Mouse (Mus musculus) thymus, adult 2 months (tissue): ENCODE measurements around the gene Igfbp6. TPM values are rescaled to one million over a fixed set of nuclear protein-coding genes. Genes with fewer than 3 reads are reported as not detected.

Experiments
- DNase-seq: peaks from one replicate; pipeline ENCODE4 v3.0.0; 2021
- H3K27ac ChIP-seq: fragments of 200-500 bp; 2 replicates; pipeline ENCODE4 v1.5.1; 2012; ENCODE audit warnings: low read length, control low read depth; ENCODE audit not compliant: control insufficient read depth, insufficient read depth
- H3K27me3 ChIP-seq: fragments of 200-500 bp; 2 replicates; pipeline ENCODE4 v1.6.1; 2012; ENCODE audit warnings: mild to moderate bottlenecking, low read length, moderate library complexity, mixed read lengths; ENCODE audit not compliant: control insufficient read depth, insufficient read depth
- H3K36me3 ChIP-seq: fragments of 200-500 bp; 2 replicates; pipeline ENCODE4 v1.6.1; 2012; ENCODE audit warnings: mild to moderate bottlenecking, low read length, moderate library complexity; ENCODE audit not compliant: control insufficient read depth, insufficient read depth
- H3K4me1 ChIP-seq: fragments of 200-500 bp; replicated peaks from 2 replicates; pipeline ENCODE4 v1.6.1; 2012; ENCODE audit warnings: low read length; ENCODE audit not compliant: control insufficient read depth, insufficient read depth
- H3K4me3 ChIP-seq: fragments of 200-500 bp; 2 replicates; pipeline ENCODE4 v1.5.1; 2012; ENCODE audit warnings: mild to moderate bottlenecking, low read length, control low read depth, moderate library complexity; ENCODE audit not compliant: control insufficient read depth, insufficient read depth
- CTCF ChIP-seq: fragments of 200-500 bp; IDR thresholded peaks from 2 replicates; pipeline ENCODE4 v1.5.1; 2012; ENCODE audit warnings: mild to moderate bottlenecking, control low read depth, low read length, moderate library complexity, borderline replicate concordance; ENCODE audit not compliant: control insufficient read depth, poor library complexity, insufficient read depth; ENCODE audit errors: extremely low read depth
- POLR2A ChIP-seq: fragments of 200-500 bp; IDR thresholded peaks from 2 replicates; pipeline ENCODE4 v1.6.1; 2012; ENCODE audit warnings: mild to moderate bottlenecking, low read length, control low read depth, moderate library complexity; ENCODE audit not compliant: control insufficient read depth, poor library complexity, insufficient read depth; ENCODE audit errors: extremely low read depth
- WGBS: fragments of 180-500 bp; shearing (Covaris S2); methylation state at CpG from one replicate; pipeline ENCODE4 v1.1.7; 2018; 5-methylcytosine and 5-hydroxymethylcytosine counted together
- polyA plus RNA-seq: library from polyadenylated mRNA; depleted of rRNA; stranded (reverse); fragments of >200 nt; gene quantifications from 2 replicates; pipeline ENCODE4 v1.2.3, GENCODE M21; 2012

Gene Igfbp6
- polyA plus RNA-seq, 1 experiment = 30.2 TPM

- peak; percentile 75 for DNase-seq
- no peaks in the 10 kb centered on the region for H3K36me3 ChIP-seq
- no peak overlapping the region for H3K4me3 ChIP-seq
- H3K4me1 ChIP-seq = peaks cover 18% of the 10 kb centered on the region
- no peak for TF ChIP-seq POLR2A
- peak; percentile 50; the same call in 1 of the 2 replicates for TF ChIP-seq CTCF
- H3K27me3 ChIP-seq = no peaks in the 10 kb centered on the region
- 54% methylated on average over 18 of the region's 18 CpGs for WGBS
- H3K27ac ChIP-seq = no peak overlapping the region
Measured at GRCm38 (mm10) chr15:102108651-102109525, 35.3 kb upstream of the Igfbp6 start.

- TF ChIP-seq CTCF (no peak), POLR2A (no peak)
- Histone ChIP-seq H3K4me3 (no peak overlapping the region), H3K36me3 (no peaks in the 10 kb centered on the region), H3K4me1 (peaks cover 18% of the 10 kb centered on the region), H3K27me3 (no peaks in the 10 kb centered on the region), H3K27ac (no peak overlapping the region)
- WGBS = 96% methylated on average over 7 of the region's 7 CpGs
- no peak for DNase-seq
Measured at GRCm38 (mm10) chr15:102110271-102110670, 33.9 kb upstream of the Igfbp6 start.

DNA sequence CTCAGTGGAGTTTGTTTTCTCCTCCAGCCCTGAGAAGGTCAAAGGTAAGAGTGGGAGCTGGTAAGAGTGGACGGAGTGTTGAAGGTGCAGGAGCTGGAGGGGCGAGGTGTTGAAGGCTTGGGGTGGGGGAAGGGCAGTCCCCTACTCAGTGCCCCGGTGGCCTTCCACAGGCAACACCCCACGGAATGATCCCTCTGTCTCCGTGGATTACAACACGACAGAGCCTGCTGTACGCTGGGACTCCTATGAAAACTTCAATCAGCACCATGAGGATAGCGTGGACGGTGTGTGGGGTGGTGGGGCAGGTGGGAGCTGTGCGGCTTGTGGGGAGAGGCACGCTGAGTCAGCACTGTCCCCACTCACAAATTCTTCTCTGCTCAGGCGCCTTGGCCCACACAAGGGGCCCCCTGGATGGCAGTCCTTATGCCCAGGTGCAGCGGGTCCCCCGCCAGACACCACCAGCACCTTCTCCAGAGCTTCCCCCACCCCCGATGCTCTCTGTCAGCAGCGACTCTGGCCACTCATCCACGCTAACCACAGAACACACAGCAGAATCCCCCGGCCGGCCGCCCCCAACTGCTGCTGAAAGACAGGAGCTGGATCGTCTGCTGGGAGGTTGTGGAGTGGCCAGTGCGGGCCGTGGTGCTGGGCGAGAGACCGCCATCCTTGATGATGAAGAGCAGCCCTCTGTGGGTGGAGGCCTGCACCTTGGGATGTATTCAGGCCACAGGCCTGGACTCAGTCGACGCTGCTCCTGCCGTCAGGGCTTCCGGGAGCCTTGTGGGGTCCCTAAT lies 33.3 kb upstream of the Igfbp6 start:
- Histone ChIP-seq H3K36me3 (no peaks in the 10 kb centered on the region), H3K27me3 (no peaks in the 10 kb centered on the region)
- TF ChIP-seq CTCF = no peak
- TF ChIP-seq POLR2A = no peak

GRCm38 (mm10) chr15:102111495-102111829 lies 32.7 kb upstream of the Igfbp6 start:
- no peak for DNase-seq
- Histone ChIP-seq H3K27ac (no peak overlapping the region), H3K4me1 (peaks cover 23% of the 10 kb centered on the region), H3K36me3 (no peaks in the 10 kb centered on the region), H3K4me3 (no peak overlapping the region), H3K27me3 (no peaks in the 10 kb centered on the region)
- TF ChIP-seq POLR2A = no peak
- no peak for TF ChIP-seq CTCF
- 98% methylated on average over 11 of the region's 11 CpGs for WGBS

More for the DNA sequence above, 33.3 kb upstream of the Igfbp6 start:
- 65% methylated on average over 29 of the region's 29 CpGs for WGBS
- peaks cover 21% of the 10 kb centered on the region for H3K4me1 ChIP-seq
- no peak overlapping the region for H3K27ac ChIP-seq
- no peak for DNase-seq
- H3K4me3 ChIP-seq = no peak overlapping the region

DNA sequence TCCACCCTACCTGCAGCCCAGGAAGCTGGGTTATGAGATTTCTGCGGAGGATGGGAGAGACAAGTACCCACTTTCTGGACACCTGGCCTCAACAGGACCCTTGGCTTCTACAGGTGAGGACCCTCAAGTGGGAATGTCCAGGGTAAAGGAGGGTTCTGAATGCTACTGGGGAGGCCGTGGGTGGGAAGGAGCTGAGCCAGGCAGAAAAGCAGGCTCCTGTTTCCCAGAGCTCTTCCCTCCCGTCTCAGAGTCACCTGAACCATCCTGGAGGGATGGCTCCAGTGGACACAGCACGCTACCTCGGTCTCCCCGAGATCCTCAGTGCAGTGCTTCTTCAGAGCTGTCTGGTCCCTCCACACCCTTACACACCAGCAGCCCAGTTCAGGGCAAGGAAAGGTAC lies 32.0 kb upstream of the Igfbp6 start:
- WGBS = 93% methylated on average over 6 of the region's 6 CpGs
- Histone ChIP-seq H3K27ac (no peak overlapping the region), H3K27me3 (no peaks in the 10 kb centered on the region), H3K36me3 (peaks cover 6% of the 10 kb centered on the region), H3K4me1 (peaks cover 18% of the 10 kb centered on the region; the same call in 1 of the 2 replicates), H3K4me3 (no peak overlapping the region)
- TF ChIP-seq POLR2A (no peak), CTCF (no peak)
- DNase-seq = no peak

DNA sequence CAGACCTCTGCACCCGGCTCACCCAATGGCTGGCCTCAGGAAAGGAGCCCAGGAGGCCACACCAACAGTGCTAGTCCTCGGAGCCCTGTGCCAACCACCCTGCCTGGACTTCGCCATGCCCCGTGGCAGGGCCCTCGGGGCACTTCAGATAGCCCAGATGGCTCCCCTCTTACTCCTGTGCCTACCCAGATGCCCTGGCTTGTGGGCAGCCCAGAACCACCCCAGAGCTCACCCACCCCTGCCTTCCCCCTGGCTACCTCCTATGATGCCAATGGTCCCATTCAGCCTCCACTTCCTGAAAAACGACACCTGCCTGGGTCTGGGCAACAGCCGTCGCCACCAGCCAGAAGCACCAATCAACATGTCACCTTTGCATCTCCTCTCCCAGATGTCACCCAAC lies 31.3 kb upstream of the Igfbp6 start:
- WGBS = 64% methylated on average over 8 of the region's 8 CpGs
- TF ChIP-seq CTCF (no peak), POLR2A (no peak)
- Histone ChIP-seq H3K4me3 (no peak overlapping the region), H3K36me3 (peaks cover 12% of the 10 kb centered on the region), H3K4me1 (peaks cover 14% of the 10 kb centered on the region; the same call in 1 of the 2 replicates), H3K27ac (no peak overlapping the region), H3K27me3 (no peaks in the 10 kb centered on the region)
- DNase-seq = no peak

GRCm38 (mm10) chr15:102113674-102114073 lies 30.5 kb upstream of the Igfbp6 start:
- Histone ChIP-seq H3K36me3 (peaks cover 21% of the 10 kb centered on the region), H3K27me3 (no peaks in the 10 kb centered on the region), H3K27ac (no peak overlapping the region), H3K4me1 (peaks cover 13% of the 10 kb centered on the region; the same call in 1 of the 2 replicates), H3K4me3 (no peak overlapping the region)
- TF ChIP-seq POLR2A = no peak
- TF ChIP-seq CTCF = no peak
- WGBS = 93% methylated on average over 4 of the region's 4 CpGs
- DNase-seq = no peak
